Mouse (Mus musculus) liver, embryonic 12.5 days (tissue): ENCODE data around the gene Rptor. TPM values are rescaled to one million over a fixed set of nuclear protein-coding genes. Genes with fewer than 3 reads are reported as not detected.

ENCODE experiments used
- ATAC-seq: fragments of 200-750 bp; cut with Nextera tagmentation; 2 replicates; pipeline ENCODE4 v1.8.0; 2017; ENCODE audit warnings: moderate number of reproducible peaks, mild to moderate bottlenecking, moderate library complexity
- H3K27ac ChIP-seq: fragments of 300-500 bp; sonication (generic); 2 replicates; pipeline ENCODE4 v1.5.1; 2016; ENCODE audit warnings: mild to moderate bottlenecking
- H3K27me3 ChIP-seq: fragments of 300-500 bp; sonication (generic); replicated peaks from 2 replicates; pipeline ENCODE4 v1.6.1; 2016; ENCODE audit warnings: mild to moderate bottlenecking, moderate library complexity
- H3K36me3 ChIP-seq: fragments of 300-500 bp; sonication (generic); 2 replicates; pipeline ENCODE4 v1.6.1; 2016; ENCODE audit warnings: mild to moderate bottlenecking, moderate library complexity
- H3K4me1 ChIP-seq: fragments of 300-500 bp; sonication (generic); 2 replicates; pipeline ENCODE4 v1.6.1; 2016
- H3K4me2 ChIP-seq: fragments of 300-500 bp; sonication (generic); 2 replicates; pipeline ENCODE4 v1.6.1; 2016; ENCODE audit warnings: mild to moderate bottlenecking, moderate library complexity
- H3K4me3 ChIP-seq: fragments of 300-500 bp; sonication (generic); 2 replicates; pipeline ENCODE4 v1.5.1; 2016; ENCODE audit warnings: mild to moderate bottlenecking, moderate library complexity
- H3K9ac ChIP-seq: fragments of 300-500 bp; sonication (generic); 2 replicates; pipeline ENCODE4 v1.6.1; 2016; ENCODE audit warnings: mild to moderate bottlenecking, moderate library complexity
- H3K9me3 ChIP-seq: fragments of 300-500 bp; sonication (generic); replicated peaks from 2 replicates; pipeline ENCODE4 v1.6.1; 2016; ENCODE audit warnings: mild to moderate bottlenecking, moderate library complexity
- WGBS: fragments of 180-500 bp; shearing (Covaris S2); methylation state at CpG from one replicate; pipeline ENCODE4 v1.1.7; 2016; ENCODE audit not compliant: insufficient replicate concordance; 5-methylcytosine and 5-hydroxymethylcytosine counted together
- polyA plus RNA-seq: library from polyadenylated mRNA; unstranded; fragments of >200 nt; fragmentation: Nextera tagmentation; extraction: Ambion mirVana; gene quantifications from 2 replicates; pipeline ENCODE4 v1.2.1, GENCODE M21; 2016

The Rptor gene
- polyA plus RNA-seq, 1 experiment from 2014 or later = 11.3 TPM

- H3K4me2 ChIP-seq = no peak overlapping the region
- peaks cover 3% of the 10 kb centered on the region; the same call in 1 of the 2 replicates for H3K4me1 ChIP-seq
- H3K27ac ChIP-seq = no peak overlapping the region
- no peak for ATAC-seq
- WGBS = 76% methylated on average over 3 of the region's 3 CpGs
- H3K9me3 ChIP-seq = no peaks in the 10 kb centered on the region
- peaks cover 27% of the 10 kb centered on the region for H3K36me3 ChIP-seq
- H3K9ac ChIP-seq = no peak overlapping the region
- no peak overlapping the region for H3K4me3 ChIP-seq
- no peaks in the 10 kb centered on the region for H3K27me3 ChIP-seq
These were observed 9.5 kb downstream of the Rptor start for GRCm38 (mm10) chr11:119612179-119612578.

- no peaks in the 10 kb centered on the region for H3K9me3 ChIP-seq
- no peak overlapping the region for H3K27ac ChIP-seq
- H3K36me3 ChIP-seq = peaks cover 4% of the 10 kb centered on the region; the same call in 1 of the 2 replicates
- H3K4me2 ChIP-seq = no peak overlapping the region
- no peak for ATAC-seq
- no peaks in the 10 kb centered on the region; the same call in 1 of the 2 replicates for H3K4me1 ChIP-seq
- no peak overlapping the region for H3K4me3 ChIP-seq
- 76% methylated on average over 7 of the region's 7 CpGs for WGBS
- H3K27me3 ChIP-seq = no peaks in the 10 kb centered on the region
- H3K9ac ChIP-seq = no peak overlapping the region
These were observed 12.4 kb downstream of the Rptor start for GRCm38 (mm10) chr11:119615087-119615486.

GRCm38 (mm10) chr11:119618763-119619162, 16.1 kb downstream of the Rptor start:
- Histone ChIP-seq H3K27ac (no peak overlapping the region), H3K36me3 (no peaks in the 10 kb centered on the region), H3K4me3 (no peak overlapping the region), H3K4me2 (no peak overlapping the region), H3K4me1 (peaks cover 19% of the 10 kb centered on the region), H3K27me3 (no peaks in the 10 kb centered on the region), H3K9me3 (no peaks in the 10 kb centered on the region), H3K9ac (no peak overlapping the region)
- WGBS = 35% methylated on average over 5 of the region's 5 CpGs
- ATAC-seq = no peak

GRCm38 (mm10) chr11:119621266-119621665, 18.6 kb downstream of the Rptor start:
- Histone ChIP-seq H3K36me3 (0 out of 2 replicates have a peak, but pooled peaks cover under 1% of the 10 kb centered on the region), H3K4me1 (peaks cover 29% of the 10 kb centered on the region), H3K9me3 (no peaks in the 10 kb centered on the region), H3K9ac (no peak overlapping the region), H3K27ac (no peak overlapping the region), H3K27me3 (no peaks in the 10 kb centered on the region), H3K4me2 (no peak overlapping the region), H3K4me3 (no peak overlapping the region)
- 69% methylated on average over 3 of the region's 3 CpGs for WGBS
- ATAC-seq = no peak

- Histone ChIP-seq H3K9ac (no peak overlapping the region), H3K27me3 (no peaks in the 10 kb centered on the region), H3K36me3 (peaks cover 12% of the 10 kb centered on the region), H3K9me3 (no peaks in the 10 kb centered on the region), H3K4me1 (peaks cover 29% of the 10 kb centered on the region), H3K4me2 (peak overlapping the region; percentile 8; the same call in 1 of the 2 replicates), H3K4me3 (no peak overlapping the region), H3K27ac (no peak overlapping the region)
- WGBS = 33% methylated on average over 8 of the region's 8 CpGs
- 0 out of 2 replicates have a peak, but pooled peaks have one; percentile 57 for ATAC-seq
These were observed 21.1 kb downstream of the Rptor start for GRCm38 (mm10) chr11:119623800-119624199.

- Histone ChIP-seq H3K4me2 (no peak overlapping the region), H3K27ac (no peak overlapping the region), H3K9me3 (no peaks in the 10 kb centered on the region), H3K9ac (no peak overlapping the region), H3K4me1 (peaks cover 31% of the 10 kb centered on the region), H3K27me3 (no peaks in the 10 kb centered on the region), H3K4me3 (no peak overlapping the region), H3K36me3 (peaks cover 12% of the 10 kb centered on the region)
- WGBS = 70% methylated on average over 4 of the region's 4 CpGs
- no peak for ATAC-seq
These were observed 21.7 kb downstream of the Rptor start for GRCm38 (mm10) chr11:119624401-119624800.

- no peak for ATAC-seq
- H3K27ac ChIP-seq = no peak overlapping the region
- no peak overlapping the region for H3K4me3 ChIP-seq
- H3K9me3 ChIP-seq = no peaks in the 10 kb centered on the region
- peaks cover 36% of the 10 kb centered on the region for H3K4me1 ChIP-seq
- H3K27me3 ChIP-seq = no peaks in the 10 kb centered on the region
- peaks cover 12% of the 10 kb centered on the region for H3K36me3 ChIP-seq
- WGBS = 46% methylated on average over 3 of the region's 3 CpGs
- no peak overlapping the region for H3K4me2 ChIP-seq
- H3K9ac ChIP-seq = no peak overlapping the region
These were observed 22.2 kb downstream of the Rptor start for GRCm38 (mm10) chr11:119624955-119625354.

- Histone ChIP-seq H3K36me3 (peaks cover 12% of the 10 kb centered on the region), H3K4me2 (no peak overlapping the region), H3K4me1 (peaks cover 36% of the 10 kb centered on the region), H3K9ac (no peak overlapping the region), H3K27ac (no peak overlapping the region), H3K4me3 (no peak overlapping the region), H3K9me3 (no peaks in the 10 kb centered on the region), H3K27me3 (no peaks in the 10 kb centered on the region)
- no peak for ATAC-seq
- WGBS = 74% methylated on average over 6 of the region's 6 CpGs
These were observed 22.8 kb downstream of the Rptor start for GRCm38 (mm10) chr11:119625476-119625875.

- H3K27ac ChIP-seq = no peak overlapping the region
- no peak for ATAC-seq
- 85% methylated on average over 6 of the region's 6 CpGs for WGBS
These were observed 23.2 kb downstream of the Rptor start for GRCm38 (mm10) chr11:119625943-119626342.

GRCm38 (mm10) chr11:119627243-119627642, 24.5 kb downstream of the Rptor start:
- no peak for ATAC-seq
- H3K36me3 ChIP-seq = peaks cover 12% of the 10 kb centered on the region
- no peak overlapping the region for H3K4me2 ChIP-seq
- WGBS = 59% methylated on average over 3 of the region's 3 CpGs
- H3K27ac ChIP-seq = no peak overlapping the region
- H3K9ac ChIP-seq = no peak overlapping the region
- H3K27me3 ChIP-seq = no peaks in the 10 kb centered on the region
- peaks cover 42% of the 10 kb centered on the region for H3K4me1 ChIP-seq
- no peak overlapping the region for H3K4me3 ChIP-seq
- no peaks in the 10 kb centered on the region for H3K9me3 ChIP-seq

More at GRCm38 (mm10) chr11:119625943-119626342, 23.2 kb downstream of the Rptor start:
- no peaks in the 10 kb centered on the region for H3K27me3 ChIP-seq
- H3K4me1 ChIP-seq = peaks cover 39% of the 10 kb centered on the region
- H3K36me3 ChIP-seq = peaks cover 12% of the 10 kb centered on the region
- no peak overlapping the region for H3K9ac ChIP-seq
- H3K4me2 ChIP-seq = no peak overlapping the region
- no peak overlapping the region for H3K4me3 ChIP-seq
- no peaks in the 10 kb centered on the region for H3K9me3 ChIP-seq

GRCm38 (mm10) chr11:119629072-119629471, 26.4 kb downstream of the Rptor start:
- no peak for ATAC-seq

GRCm38 (mm10) chr11:119630329-119630728, 27.6 kb downstream of the Rptor start:
- Histone ChIP-seq H3K4me2 (no peak overlapping the region), H3K27ac (no peak overlapping the region), H3K4me1 (peaks cover 21% of the 10 kb centered on the region; the same call in 1 of the 2 replicates), H3K9me3 (no peaks in the 10 kb centered on the region), H3K27me3 (no peaks in the 10 kb centered on the region), H3K9ac (no peak overlapping the region), H3K4me3 (no peak overlapping the region), H3K36me3 (peaks cover 12% of the 10 kb centered on the region)
- 82% methylated on average over 5 of the region's 5 CpGs for WGBS
- ATAC-seq = no peak

More at GRCm38 (mm10) chr11:119629072-119629471, 26.4 kb downstream of the Rptor start:
- Histone ChIP-seq H3K36me3 (peaks cover 12% of the 10 kb centered on the region), H3K27ac (no peak overlapping the region), H3K4me3 (no peak overlapping the region), H3K4me1 (peaks cover 28% of the 10 kb centered on the region), H3K9me3 (no peaks in the 10 kb centered on the region), H3K27me3 (no peaks in the 10 kb centered on the region), H3K4me2 (no peak overlapping the region), H3K9ac (no peak overlapping the region)
- WGBS = 67% methylated on average over 3 of the region's 3 CpGs
